Mouse (Mus musculus): ENCODE measurements around the gene Bbs9.

Bbs9 gene

GRCm38 (mm10) chr9:22750779-22751545, 275.4 kb downstream of the Bbs9 start:
- DNase-seq (ENCODE audit: low spot score in 2 of 2), result no peak

- no peak for DNase-seq (ENCODE audit: low spot score in 2 of 2)
These were observed 276.0 kb downstream of the Bbs9 start for GRCm38 (mm10) chr9:22751546-22751929.

- no peak for DNase-seq (ENCODE audit: low spot score in 2 of 2)
These were observed 278.7 kb downstream of the Bbs9 start for GRCm38 (mm10) chr9:22754081-22754672.

- DNase-seq (ENCODE audit: low spot score in 2 of 2), result no peak
These were observed 283.0 kb downstream of the Bbs9 start for GRCm38 (mm10) chr9:22758487-22758886.

GRCm38 (mm10) chr9:22759241-22759640, 283.7 kb downstream of the Bbs9 start:
- DNase-seq (ENCODE audit: low spot score in 2 of 2), result no peak

GRCm38 (mm10) chr9:22760376-22760775, 284.9 kb downstream of the Bbs9 start:
- no peak for DNase-seq (ENCODE audit: low spot score in 2 of 2)

GRCm38 (mm10) chr9:22761487-22761886, 286.0 kb downstream of the Bbs9 start:
- DNase-seq (ENCODE audit: low spot score in 2 of 2), result no peak

GRCm38 (mm10) chr9:22765618-22766220, 290.2 kb downstream of the Bbs9 start:
- no peak for DNase-seq (ENCODE audit: low spot score in 2 of 2)

GRCm38 (mm10) chr9:22767154-22767553, 291.6 kb downstream of the Bbs9 start:
- no peak for DNase-seq (ENCODE audit: low spot score in 2 of 2)

GRCm38 (mm10) chr9:22767860-22768259, 292.3 kb downstream of the Bbs9 start:
- no peak for DNase-seq (ENCODE audit: low spot score in 2 of 2)

- DNase-seq (ENCODE audit: low spot score in 2 of 2), result no peak
These were observed 296.3 kb downstream of the Bbs9 start for GRCm38 (mm10) chr9:22771785-22772184.

- no peak for DNase-seq (ENCODE audit: low spot score in 2 of 2)
These were observed 300.9 kb downstream of the Bbs9 start for GRCm38 (mm10) chr9:22776246-22776961.

- DNase-seq (ENCODE audit: low spot score in 2 of 2), result no peak
These were observed 301.9 kb downstream of the Bbs9 start for GRCm38 (mm10) chr9:22777425-22777824.

- no peak for DNase-seq (ENCODE audit: low spot score in 2 of 2)
These were observed 304.1 kb downstream of the Bbs9 start for GRCm38 (mm10) chr9:22779631-22780030.

GRCm38 (mm10) chr9:22786006-22786405, 310.5 kb downstream of the Bbs9 start:
- DNase-seq (ENCODE audit: low spot score in 2 of 2), result no peak

- no peak for DNase-seq (ENCODE audit: low spot score in 2 of 2)
These were observed 312.9 kb downstream of the Bbs9 start for GRCm38 (mm10) chr9:22788423-22788822.

- DNase-seq (ENCODE audit: low spot score in 2 of 2), result no peak
These were observed 313.3 kb downstream of the Bbs9 start for GRCm38 (mm10) chr9:22788850-22789249.

- DNase-seq (ENCODE audit: low spot score in 2 of 2), result no peak
These were observed 314.1 kb downstream of the Bbs9 start for GRCm38 (mm10) chr9:22789380-22790168.

- no peak for DNase-seq (ENCODE audit: low spot score in 2 of 2)
These were observed 315.7 kb downstream of the Bbs9 start for GRCm38 (mm10) chr9:22791208-22791607.

GRCm38 (mm10) chr9:22791750-22792149, 316.2 kb downstream of the Bbs9 start:
- no peak for DNase-seq (ENCODE audit: low spot score in 2 of 2)

GRCm38 (mm10) chr9:22793698-22794097, 318.2 kb downstream of the Bbs9 start:
- no peak for DNase-seq (ENCODE audit: low spot score in 2 of 2)

- no peak for DNase-seq (ENCODE audit: low spot score in 2 of 2)
These were observed 325.2 kb downstream of the Bbs9 start for GRCm38 (mm10) chr9:22800675-22801074.
